Mouse (Mus musculus) layer of hippocampus, adult 9-11 months (tissue): ENCODE data around the gene Miip.
"Not testable (repeated sequence)": the region's sequence is repeated elsewhere in the genome, so short reads cannot be mapped to it uniquely, and the experiment has no call there.

Source experiments
- DNase-seq: peaks from one replicate; pipeline ENCODE4 v3.0.0; 2022

Miip gene

GRCm38 (mm10) chr4:147867563-147868449 lies 810 bp downstream of the Miip start:
- no peak for DNase-seq

GRCm38 (mm10) chr4:147866793-147867192 lies 1.8 kb downstream of the Miip start:
- not testable (repeated sequence) for DNase-seq

- no peak for DNase-seq
These were observed 2.6 kb downstream of the Miip start for GRCm38 (mm10) chr4:147866056-147866455.

- no peak for DNase-seq
These were observed 3.0 kb downstream of the Miip start for GRCm38 (mm10) chr4:147865651-147866050.

GRCm38 (mm10) chr4:147862051-147862450 lies 6.6 kb downstream of the Miip start:
- no peak for DNase-seq

- DNase-seq, result no peak
These were observed 17.8 kb downstream of the Miip start for GRCm38 (mm10) chr4:147850776-147851175.

GRCm38 (mm10) chr4:147848584-147848991 lies 20.0 kb downstream of the Miip start:
- DNase-seq, result no peak

GRCm38 (mm10) chr4:147847614-147848583 lies 20.7 kb downstream of the Miip start, which contains the start of gene Zfp933:
Gene Zfp933 (minus strand): TSS chr4:147848366.
- peak; percentile 88 for DNase-seq

GRCm38 (mm10) chr4:147842871-147843270 lies 25.7 kb downstream of the Miip start:
- no peak for DNase-seq

- DNase-seq, result peak; percentile 27
These were observed 29.3 kb downstream of the Miip start for GRCm38 (mm10) chr4:147839282-147839681.

- DNase-seq, result no peak
These were observed 44.2 kb downstream of the Miip start for GRCm38 (mm10) chr4:147824389-147824788.

- not testable (repeated sequence) for DNase-seq
These were observed 47.2 kb downstream of the Miip start for GRCm38 (mm10) chr4:147821414-147821813.

- not testable (repeated sequence) for DNase-seq
These were observed 49.0 kb downstream of the Miip start for GRCm38 (mm10) chr4:147819659-147820058.

GRCm38 (mm10) chr4:147814592-147815167 lies 53.9 kb downstream of the Miip start:
- DNase-seq, result no peak

- no peak for DNase-seq
These were observed 55.3 kb downstream of the Miip start for GRCm38 (mm10) chr4:147813249-147813765.
